Mouse (Mus musculus): ENCODE results near the gene Tmem39a. TPM values are rescaled to one million over a fixed set of nuclear protein-coding genes. Genes with fewer than 3 reads are reported as not detected.
A peak's percentile ranks its signal among the peaks of the same experiment; 100 is the strongest.

The Tmem39a gene
- total RNA-seq, 2 experiments from 2014 or later, result 31.2 to 33.6 TPM

GRCm38 (mm10) chr16:38591506-38591905, 33.0 kb downstream of the Tmem39a start:
- no peak for DNase-seq

- DNase-seq, result no peak
Measured at GRCm38 (mm10) chr16:38592026-38592678, 33.7 kb downstream of the Tmem39a start.

- no peak for DNase-seq
Measured at GRCm38 (mm10) chr16:38592946-38593345, 34.4 kb downstream of the Tmem39a start.

- DNase-seq, result no peak
Measured at GRCm38 (mm10) chr16:38594435-38594834, 35.9 kb downstream of the Tmem39a start.

GRCm38 (mm10) chr16:38596099-38596498, 37.6 kb downstream of the Tmem39a start:
- DNase-seq, result no peak

- no peak for DNase-seq
Measured at GRCm38 (mm10) chr16:38596651-38597050, 38.2 kb downstream of the Tmem39a start.

- no peak for DNase-seq
Measured at GRCm38 (mm10) chr16:38598986-38599680, 40.6 kb downstream of the Tmem39a start.

- peak; percentile 55 for DNase-seq
Measured at GRCm38 (mm10) chr16:38602989-38603804, 44.7 kb downstream of the Tmem39a start.

GRCm38 (mm10) chr16:38606509-38606908, 48.0 kb downstream of the Tmem39a start:
- DNase-seq, result no peak

- no peak for DNase-seq
Measured at GRCm38 (mm10) chr16:38608687-38609086, 50.2 kb downstream of the Tmem39a start.

GRCm38 (mm10) chr16:38609092-38609491, 50.6 kb downstream of the Tmem39a start:
- DNase-seq, result no peak

- DNase-seq, result no peak
Measured at GRCm38 (mm10) chr16:38612646-38613045, 54.1 kb downstream of the Tmem39a start.

- no peak for DNase-seq
Measured at GRCm38 (mm10) chr16:38613646-38614045, 55.1 kb downstream of the Tmem39a start.

- no peak for DNase-seq
Measured at GRCm38 (mm10) chr16:38617977-38618376, 59.5 kb downstream of the Tmem39a start.

- DNase-seq, result peak; percentile 89
Measured at GRCm38 (mm10) chr16:38619054-38619453, 60.6 kb downstream of the Tmem39a start.

GRCm38 (mm10) chr16:38620696-38621450, 62.4 kb downstream of the Tmem39a start:
- DNase-seq, result peak; percentile 52

- DNase-seq, result no peak
Measured at GRCm38 (mm10) chr16:38622283-38622682, 63.8 kb downstream of the Tmem39a start.

- peak; percentile 52 for DNase-seq
Measured at GRCm38 (mm10) chr16:38624303-38624702, 65.8 kb downstream of the Tmem39a start.

- DNase-seq, result no peak
Measured at GRCm38 (mm10) chr16:38625411-38625810, 66.9 kb downstream of the Tmem39a start.

- peak; percentile 67 for DNase-seq
Measured at GRCm38 (mm10) chr16:38625811-38626369, 67.4 kb downstream of the Tmem39a start.

GRCm38 (mm10) chr16:38632147-38632546, 73.6 kb downstream of the Tmem39a start:
- DNase-seq, result peak; percentile 83

GRCm38 (mm10) chr16:38635833-38636390, 77.4 kb downstream of the Tmem39a start:
- no peak for DNase-seq

Data from heart, postnatal 4 days (tissue).